Mouse (Mus musculus) megakaryocyte-erythroid progenitor cell, adult 5 weeks (primary cell): ENCODE results near the gene Gm21671. TPM values are rescaled to one million over a fixed set of nuclear protein-coding genes. Genes with fewer than 3 reads are reported as not detected.

Experiments
- polyA plus RNA-seq: library from polyadenylated mRNA; stranded (reverse); fragments of >175 nt; gene quantifications from 2 replicates; pipeline ENCODE4 v1.2.3, GENCODE M21; 2012

Gm21671 gene
- polyA plus RNA-seq = not detected in 2 replicates

DNA sequence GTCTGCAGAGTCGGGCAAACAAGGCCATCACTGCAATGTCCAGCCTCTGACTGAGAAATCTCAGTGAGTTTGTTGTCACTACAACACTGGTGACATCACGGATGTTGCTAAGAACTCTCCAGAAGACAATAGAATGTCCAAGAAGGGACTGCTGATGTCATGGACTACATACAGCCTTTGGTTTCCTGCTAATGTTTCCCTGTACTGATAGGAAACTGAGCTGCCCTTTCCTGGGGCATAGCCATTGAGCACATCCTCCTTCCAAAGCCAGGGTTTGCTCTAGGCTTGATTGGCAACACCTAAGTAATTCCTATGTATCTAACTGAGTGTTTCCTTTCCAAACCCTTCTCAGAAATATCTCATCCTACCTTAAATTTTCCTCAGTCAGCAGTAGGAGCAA is at the start of gene Gm21671:
Gm21671 (minus strand) TSS at position 101 of the 400 bp plus-strand sequence.

DNA sequence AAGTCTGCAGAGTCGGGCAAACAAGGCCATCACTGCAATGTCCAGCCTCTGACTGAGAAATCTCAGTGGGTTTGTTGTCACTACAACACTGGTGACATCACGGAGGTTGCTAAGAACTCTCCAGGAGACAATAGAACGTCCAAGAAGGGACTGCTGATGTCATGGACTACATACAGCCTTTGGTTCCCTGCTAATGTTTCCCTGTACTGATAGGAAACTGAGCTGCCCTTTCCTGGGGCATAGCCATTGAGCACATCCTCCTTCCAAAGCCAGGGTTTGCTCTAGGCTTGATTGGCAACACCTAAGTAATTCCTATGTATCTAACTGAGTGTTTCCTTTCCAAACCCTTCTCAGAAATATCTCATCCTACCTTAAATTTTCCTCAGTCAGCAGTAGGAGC is 34.3 kb upstream of the Gm21671 start, which contains the start of gene Gm21698:
Gm21698 (minus strand) TSS at position 101 of the 400 bp plus-strand sequence.

DNA sequence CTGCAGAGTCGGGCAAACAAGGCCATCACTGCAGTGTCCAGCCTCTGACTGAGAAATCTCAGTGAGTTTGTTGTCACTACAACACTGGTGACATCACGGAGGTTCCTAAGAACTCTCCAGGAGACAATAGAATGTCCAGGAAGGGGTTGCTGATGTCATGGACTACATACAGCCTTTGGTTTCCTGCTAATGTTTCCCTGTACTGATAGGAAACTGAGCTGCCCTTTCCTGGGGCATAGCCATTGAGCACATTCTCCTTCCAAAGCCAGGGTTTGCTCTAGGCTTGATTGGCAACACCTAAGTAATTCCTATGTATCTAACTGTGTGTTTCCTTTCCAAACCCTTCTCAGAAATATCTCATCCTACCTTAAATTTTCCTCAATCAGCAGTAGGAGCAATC is 18.3 kb upstream of the Gm21671 start, which contains the start of gene Gm21680:
Gm21680 (minus strand) TSS at position 101 of the 400 bp plus-strand sequence.

DNA sequence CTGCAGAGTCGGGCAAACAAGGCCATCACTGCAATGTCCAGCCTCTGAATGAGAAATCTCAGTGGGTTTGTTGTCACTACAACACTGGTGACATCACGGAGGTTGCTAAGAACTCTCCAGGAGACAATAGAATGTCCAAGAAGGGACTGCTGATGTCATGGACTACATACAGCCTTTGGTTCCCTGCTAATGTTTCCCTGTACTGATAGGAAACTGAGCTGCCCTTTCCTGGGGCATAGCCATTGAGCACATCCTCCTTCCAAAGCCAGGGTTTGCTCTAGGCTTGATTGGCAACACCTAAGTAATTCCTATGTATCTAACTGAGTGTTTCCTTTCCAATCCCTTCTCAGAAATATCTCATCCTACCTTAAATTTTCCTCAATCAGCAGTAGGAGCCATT is 11.9 kb downstream of the Gm21671 start, which contains the start of gene Gm21663:
Gm21663 (minus strand) TSS at position 101 of the 400 bp plus-strand sequence.

Other genes with a start within 250 kb of the Gm21671 start
- 11.9 and 14.6 TPM in 2 replicates for gene Xrcc2, start 248.6 kb downstream of the Gm21671 start, polyA plus RNA-seq
- 0.09 and 0.11 TPM in 2 replicates for gene Actr3b, start 194.4 kb downstream of the Gm21671 start, polyA plus RNA-seq
- 0.02 TPM in 1 of 2 replicates, not detected in the other for gene Gm21663, start 12.0 kb downstream of the Gm21671 start, polyA plus RNA-seq
- not detected in 2 replicates for gene Gm21680, start 18.2 kb upstream of the Gm21671 start, polyA plus RNA-seq
- not detected in 2 replicates for gene Gm21698, start 34.2 kb upstream of the Gm21671 start, polyA plus RNA-seq
- gene Gm1979, start 50.4 kb upstream of the Gm21671 start, polyA plus RNA-seq = not detected in 2 replicates
- gene Gm5862, start 68.5 kb upstream of the Gm21671 start, polyA plus RNA-seq = not detected in 2 replicates
- gene Speer4a, start 85.1 kb upstream of the Gm21671 start, polyA plus RNA-seq = not detected in 2 replicates
- not detected in 2 replicates for gene Gm7347, start 104.2 kb upstream of the Gm21671 start, polyA plus RNA-seq
- gene Gm10471, start 134.9 kb upstream of the Gm21671 start, polyA plus RNA-seq = not detected in 2 replicates
- gene 5031410I06Rik, start 150.9 kb upstream of the Gm21671 start, polyA plus RNA-seq = 0.01 TPM in 1 of 2 replicates, not detected in the other
- gene Gm10220, start 167.0 kb upstream of the Gm21671 start, polyA plus RNA-seq = not detected in 2 replicates